Mouse (Mus musculus): ENCODE data around the gene Synpr. TPM values are rescaled to one million over a fixed set of nuclear protein-coding genes. Genes with fewer than 3 reads are reported as not detected.

The Synpr gene
- polyA plus RNA-seq, 1 experiment from 2014 or later = 2.0 TPM

GRCm38 (mm10) chr14:13294200-13294599 lies 9.6 kb downstream of the Synpr start:
- no peak overlapping the region for H3K27ac ChIP-seq

GRCm38 (mm10) chr14:13314323-13314722 lies 29.7 kb downstream of the Synpr start:
- Histone ChIP-seq H3K9me3 (replicated peaks) (no peaks in the 10 kb centered on the region), H3K27me3 (no peaks in the 10 kb centered on the region), H3K9ac (no peak overlapping the region), H3K36me3 (no peaks in the 10 kb centered on the region), H3K4me3 (replicated peaks) (no peak overlapping the region), H3K4me1 (no peaks in the 10 kb centered on the region), H3K27ac (no peak overlapping the region), H3K4me2 (no peak overlapping the region)
- no peak for ATAC-seq (replicated peaks; ENCODE audit: low FRiP score)
- 60% methylated on average over 1 of the region's 1 CpGs for WGBS

More at GRCm38 (mm10) chr14:13294200-13294599, 9.6 kb downstream of the Synpr start:
- WGBS = 79% methylated on average over 3 of the region's 3 CpGs
- no peak overlapping the region for H3K9ac ChIP-seq
- H3K36me3 ChIP-seq = no peaks in the 10 kb centered on the region
- no peak for ATAC-seq (replicated peaks; ENCODE audit: low FRiP score)
- no peak overlapping the region for H3K4me3 ChIP-seq (replicated peaks)
- H3K4me2 ChIP-seq = no peak overlapping the region
- no peaks in the 10 kb centered on the region for H3K27me3 ChIP-seq
- no peaks in the 10 kb centered on the region for H3K4me1 ChIP-seq
- H3K9me3 ChIP-seq (replicated peaks) = no peaks in the 10 kb centered on the region

- Histone ChIP-seq H3K4me1 (no peaks in the 10 kb centered on the region), H3K4me2 (no peak overlapping the region), H3K9me3 (replicated peaks) (no peaks in the 10 kb centered on the region), H3K4me3 (replicated peaks) (no peak overlapping the region), H3K27ac (no peak overlapping the region), H3K36me3 (no peaks in the 10 kb centered on the region), H3K27me3 (no peaks in the 10 kb centered on the region), H3K9ac (no peak overlapping the region)
- 87% methylated on average over 2 of the region's 2 CpGs for WGBS
- no peak for ATAC-seq (replicated peaks; ENCODE audit: low FRiP score)
These were observed 43.9 kb downstream of the Synpr start for GRCm38 (mm10) chr14:13328461-13328860.

- ATAC-seq (replicated peaks; ENCODE audit: low FRiP score) = no peak
- H3K36me3 ChIP-seq = no peaks in the 10 kb centered on the region
- no peaks in the 10 kb centered on the region for H3K27me3 ChIP-seq
- H3K9me3 ChIP-seq (replicated peaks) = no peaks in the 10 kb centered on the region
- H3K9ac ChIP-seq = no peak overlapping the region
- 59% methylated on average over 10 of the region's 10 CpGs for WGBS
- no peak overlapping the region for H3K4me2 ChIP-seq
- H3K4me1 ChIP-seq = no peaks in the 10 kb centered on the region
- no peak overlapping the region for H3K27ac ChIP-seq
- H3K4me3 ChIP-seq (replicated peaks) = no peak overlapping the region
These were observed 48.1 kb downstream of the Synpr start for GRCm38 (mm10) chr14:13332497-13333306.

- H3K4me2 ChIP-seq = no peak overlapping the region
- no peaks in the 10 kb centered on the region for H3K27me3 ChIP-seq
- no peaks in the 10 kb centered on the region for H3K9me3 ChIP-seq (replicated peaks)
- WGBS = 49% methylated on average over 5 of the region's 5 CpGs
- no peak for ATAC-seq (replicated peaks; ENCODE audit: low FRiP score)
- H3K36me3 ChIP-seq = no peaks in the 10 kb centered on the region
- no peak overlapping the region for H3K4me3 ChIP-seq (replicated peaks)
- no peaks in the 10 kb centered on the region for H3K4me1 ChIP-seq
- no peak overlapping the region for H3K9ac ChIP-seq
- no peak overlapping the region for H3K27ac ChIP-seq
These were observed 48.8 kb downstream of the Synpr start for GRCm38 (mm10) chr14:13333372-13333771.

- 63% methylated on average over 4 of the region's 4 CpGs for WGBS
- no peak overlapping the region for H3K27ac ChIP-seq
- no peaks in the 10 kb centered on the region for H3K36me3 ChIP-seq
- H3K4me2 ChIP-seq = no peak overlapping the region
- no peaks in the 10 kb centered on the region for H3K9me3 ChIP-seq (replicated peaks)
- ATAC-seq (replicated peaks; ENCODE audit: low FRiP score) = no peak
- H3K4me3 ChIP-seq (replicated peaks) = no peak overlapping the region
- H3K9ac ChIP-seq = no peak overlapping the region
- H3K4me1 ChIP-seq = no peaks in the 10 kb centered on the region
- H3K27me3 ChIP-seq = no peaks in the 10 kb centered on the region
These were observed 51.6 kb downstream of the Synpr start for GRCm38 (mm10) chr14:13336162-13336561.

DNA sequence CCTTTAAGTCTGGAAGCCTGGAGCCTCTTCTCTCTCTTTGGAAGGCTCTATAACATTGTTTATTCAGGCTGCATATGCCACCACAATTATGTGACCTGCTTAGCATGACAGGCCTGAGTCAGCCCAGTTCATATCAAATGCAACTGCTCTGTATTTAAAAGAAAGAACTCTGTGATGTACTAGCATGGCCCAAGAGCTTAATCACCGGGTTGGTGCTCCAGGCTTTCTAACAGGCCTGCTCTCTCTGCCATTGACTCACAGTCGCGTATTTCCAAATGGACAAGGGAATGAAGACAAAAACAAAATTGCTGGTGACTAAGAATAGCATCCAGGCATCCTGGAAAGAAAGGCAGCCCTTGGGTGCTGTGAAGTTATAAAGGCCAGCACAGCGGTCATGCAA lies 56.1 kb downstream of the Synpr start:
- Histone ChIP-seq H3K9me3 (replicated peaks) (no peaks in the 10 kb centered on the region), H3K4me3 (replicated peaks) (no peak overlapping the region), H3K9ac (no peak overlapping the region), H3K4me1 (no peaks in the 10 kb centered on the region), H3K27ac (no peak overlapping the region), H3K27me3 (no peaks in the 10 kb centered on the region), H3K4me2 (no peak overlapping the region), H3K36me3 (no peaks in the 10 kb centered on the region)
- WGBS = 83% methylated on average over 4 of the region's 4 CpGs
- ATAC-seq (replicated peaks; ENCODE audit: low FRiP score) = no peak

DNA sequence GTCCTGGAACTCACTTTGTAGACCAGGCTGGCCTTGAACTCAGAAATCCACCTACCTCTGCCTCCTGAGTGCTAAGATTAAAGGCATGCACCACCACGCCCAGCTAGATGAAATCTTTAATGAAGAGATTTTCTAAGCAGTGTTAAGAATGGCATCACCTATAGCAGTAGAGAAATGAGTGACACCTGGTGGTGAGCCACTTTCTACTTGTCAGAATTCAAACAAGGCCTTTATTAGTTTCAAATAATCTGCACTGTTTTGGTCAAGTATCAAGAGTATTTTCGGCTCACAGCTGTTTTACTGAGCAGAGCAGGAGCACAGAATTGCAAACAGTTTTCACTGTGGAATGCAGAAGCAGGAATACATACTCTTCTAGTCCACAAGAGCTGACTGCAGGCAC lies 59.7 kb downstream of the Synpr start:
- Histone ChIP-seq H3K27ac (no peak overlapping the region), H3K4me3 (replicated peaks) (no peak overlapping the region), H3K9ac (no peak overlapping the region), H3K36me3 (no peaks in the 10 kb centered on the region), H3K27me3 (no peaks in the 10 kb centered on the region), H3K4me2 (no peak overlapping the region), H3K9me3 (replicated peaks) (no peaks in the 10 kb centered on the region), H3K4me1 (no peaks in the 10 kb centered on the region)
- no peak for ATAC-seq (replicated peaks; ENCODE audit: low FRiP score)
- 85% methylated on average over 2 of the region's 2 CpGs for WGBS

DNA sequence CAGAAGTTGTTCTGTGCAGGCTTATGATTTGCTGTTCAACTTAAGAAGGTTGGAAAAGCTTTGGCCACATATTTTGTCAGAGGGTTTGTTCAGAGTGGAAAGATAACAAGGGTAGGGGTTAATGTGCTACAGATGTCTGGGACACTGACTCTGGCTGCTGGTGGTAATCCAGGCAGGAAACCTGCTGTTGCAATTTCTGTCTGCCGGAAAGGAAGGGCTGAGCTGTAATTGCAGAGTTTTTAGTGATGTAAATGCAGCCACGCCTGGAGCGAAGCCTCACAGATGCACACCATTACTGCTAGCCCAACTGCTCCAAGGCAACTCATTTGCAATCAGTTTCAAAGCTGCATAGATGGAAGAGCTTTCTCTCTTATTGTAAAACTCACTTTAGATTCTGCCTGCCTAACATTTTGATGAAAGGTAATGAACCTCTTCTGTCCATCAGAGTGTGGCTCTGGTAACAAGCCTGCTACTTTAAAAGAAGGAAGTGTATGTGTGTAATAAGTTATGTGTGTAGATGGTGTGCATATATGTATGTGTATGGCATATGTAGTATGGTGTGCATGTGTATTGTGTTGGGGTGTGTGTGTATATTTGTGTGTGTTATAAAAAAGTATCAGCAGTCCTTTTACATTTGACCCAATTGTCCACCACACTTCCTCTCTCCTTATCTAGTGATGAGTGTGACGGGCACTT lies 64.7 kb downstream of the Synpr start:
- Histone ChIP-seq H3K27me3 (no peaks in the 10 kb centered on the region), H3K9ac (no peak overlapping the region), H3K9me3 (replicated peaks) (no peaks in the 10 kb centered on the region), H3K36me3 (no peaks in the 10 kb centered on the region), H3K4me2 (no peak overlapping the region), H3K4me3 (replicated peaks) (no peak overlapping the region), H3K27ac (no peak overlapping the region), H3K4me1 (no peaks in the 10 kb centered on the region)
- WGBS = 41% methylated on average over 4 of the region's 4 CpGs
- ATAC-seq (replicated peaks; ENCODE audit: low FRiP score) = no peak

GRCm38 (mm10) chr14:13354154-13354553 lies 69.6 kb downstream of the Synpr start:
- Histone ChIP-seq H3K27ac (no peak overlapping the region), H3K9me3 (replicated peaks) (no peaks in the 10 kb centered on the region), H3K4me2 (no peak overlapping the region), H3K9ac (no peak overlapping the region), H3K4me3 (replicated peaks) (no peak overlapping the region), H3K27me3 (no peaks in the 10 kb centered on the region), H3K36me3 (no peaks in the 10 kb centered on the region), H3K4me1 (no peaks in the 10 kb centered on the region)
- whole genome bisulfite sequencing = 30% methylated on average over 5 of the region's 5 CpGs
- no peak for ATAC-seq (replicated peaks; ENCODE audit: low FRiP score)

DNA sequence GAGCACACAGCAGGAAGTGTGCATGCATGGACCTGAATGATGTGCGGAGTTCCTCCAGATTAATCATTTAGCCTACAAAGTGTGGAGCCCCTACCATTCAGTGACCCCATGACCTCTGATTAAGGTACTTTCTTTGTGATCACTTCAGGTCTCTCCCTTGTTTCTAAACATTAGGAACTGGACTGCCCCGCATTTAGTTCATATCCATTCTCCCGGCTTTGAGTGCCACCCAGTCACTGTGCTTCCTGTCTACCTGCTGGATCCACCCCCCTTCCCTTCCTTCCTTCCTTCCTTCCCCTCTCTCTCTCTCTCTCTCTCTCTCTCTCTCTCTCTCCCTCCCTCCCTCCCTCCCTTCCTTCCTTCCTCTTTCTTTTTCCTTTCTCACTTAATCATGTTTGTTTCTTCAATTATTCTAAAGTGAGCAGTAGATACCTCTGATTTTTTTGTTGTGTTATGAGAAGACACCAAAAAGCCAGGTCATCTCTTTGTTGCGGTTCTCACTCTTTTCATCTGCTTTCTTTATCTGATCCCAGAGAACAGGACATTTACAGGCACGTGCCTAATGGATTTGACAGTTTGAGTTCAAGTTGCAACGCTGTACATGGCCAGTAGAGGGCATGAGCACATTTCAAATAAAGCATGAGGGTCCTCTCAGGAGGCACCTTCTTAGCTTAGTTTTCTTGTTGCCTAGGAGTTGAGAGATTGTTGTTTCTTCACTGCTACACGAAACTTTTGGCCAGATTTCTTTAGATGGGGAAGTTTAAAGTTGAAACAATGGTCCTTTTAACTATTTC lies 71.2 kb downstream of the Synpr start:
- ATAC-seq (replicated peaks; ENCODE audit: low FRiP score) = peak; percentile 76; the same call in 1 of the 2 replicates
- 20% methylated on average over 7 of the region's 7 CpGs for WGBS

GRCm38 (mm10) chr14:13357101-13357667 lies 72.6 kb downstream of the Synpr start:
- Histone ChIP-seq H3K36me3 (no peaks in the 10 kb centered on the region), H3K4me2 (no peak overlapping the region), H3K27me3 (no peaks in the 10 kb centered on the region), H3K4me1 (no peaks in the 10 kb centered on the region), H3K9me3 (replicated peaks) (no peaks in the 10 kb centered on the region), H3K27ac (no peak overlapping the region), H3K4me3 (replicated peaks) (no peak overlapping the region), H3K9ac (no peak overlapping the region)
- no peak for ATAC-seq (replicated peaks; ENCODE audit: low FRiP score)
- 75% methylated on average over 5 of the region's 5 CpGs for WGBS

More for the DNA sequence above, 71.2 kb downstream of the Synpr start:
- H3K27me3 ChIP-seq = no peaks in the 10 kb centered on the region
- no peak overlapping the region for H3K9ac ChIP-seq
- H3K4me3 ChIP-seq (replicated peaks) = no peak overlapping the region
- H3K27ac ChIP-seq = no peak overlapping the region
- H3K4me2 ChIP-seq = no peak overlapping the region
- H3K36me3 ChIP-seq = no peaks in the 10 kb centered on the region
- H3K4me1 ChIP-seq = no peaks in the 10 kb centered on the region
- no peaks in the 10 kb centered on the region for H3K9me3 ChIP-seq (replicated peaks)
